Mouse (Mus musculus): ENCODE measurements around the gene Mtmr6.

DNA sequence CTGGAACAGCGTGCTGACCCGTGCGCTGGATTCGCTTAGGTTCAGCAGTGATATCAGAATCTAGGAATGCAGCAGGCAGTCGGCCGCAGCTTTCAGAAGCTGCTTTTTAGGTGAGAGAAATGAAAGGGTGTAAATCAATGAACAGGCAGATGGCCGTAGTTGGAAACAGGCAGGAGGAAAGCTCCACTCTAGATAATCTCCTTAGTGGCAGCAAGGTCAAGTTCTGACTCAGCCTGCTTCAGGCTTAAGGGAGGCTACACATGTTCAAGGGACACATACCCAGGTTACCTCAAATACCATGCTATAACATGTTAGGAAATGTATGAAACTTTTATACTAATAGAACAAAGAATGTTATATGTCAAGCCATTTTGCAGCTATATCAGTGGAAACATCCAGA is 2.7 kb upstream of the Mtmr6 start:
- TF ChIP-seq CTCF (IDR thresholded peaks at IDR 0.05; ENCODE audit: borderline replicate concordance, control insufficient read depth, extremely low read depth, insufficient read depth, low read length, poor library complexity) (no peak), POLR2A (IDR thresholded peaks at IDR 0.05; ENCODE audit: control insufficient read depth, extremely low read depth, insufficient read depth, low read length, poor library complexity) (no peak)
